19 mouse cellular contexts compared by ENCODE assay signal in the genomic region with DNA sequence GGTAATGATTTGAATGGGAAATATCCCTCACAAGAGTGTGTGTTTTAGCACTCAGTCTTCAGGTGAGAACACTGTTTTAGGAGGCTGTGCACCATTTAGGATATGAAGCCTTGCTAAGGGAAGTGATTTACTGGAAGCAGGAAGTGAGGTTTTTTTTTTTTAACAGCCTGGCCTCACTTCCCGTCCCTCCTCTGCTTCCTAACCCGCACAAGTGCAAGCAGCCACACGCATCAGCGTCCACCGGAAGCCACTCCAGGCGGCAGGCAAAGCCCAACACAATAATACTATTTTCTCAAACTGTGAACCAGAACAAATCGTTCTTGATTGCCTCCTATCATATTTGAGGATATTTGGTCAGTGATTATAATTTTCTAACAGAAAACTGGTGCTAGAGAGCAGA. TPM values are rescaled to one million over a fixed set of nuclear protein-coding genes. Genes with fewer than 3 reads are reported as not detected.
DNase-seq lines count a peak whose midpoint lies in the region; ATAC-seq and TF ChIP-seq lines count a peak whose summit lies in the region.
"Had no signal": no experiment of that assay in that cellular context is flagged by ENCODE, and none has a peak within 500 bp of the region (broad histone marks: within the 10 kb centered on the region; RNA-seq: fewer than 3 reads in every experiment).

No protein-coding gene starts in this region.

- no peak overlapping the region for H3K9ac ChIP-seq in heart, embryonic 13.5 days
- no peak overlapping the region for H3K9ac ChIP-seq in heart, embryonic 12.5 days
- no peak overlapping the region for H3K9ac ChIP-seq in heart, embryonic 15.5 days
- H3K9ac ChIP-seq: embryonic facial prominence, embryonic 13.5 days; hindbrain, embryonic 12.5 days; limb, embryonic 12.5 days; liver, embryonic 12.5 days had no signal

- no peak for DNase-seq in layer of hippocampus, adult 2 months (ENCODE audit: low spot score in 2 of 2)
- DNase-seq in layer of hippocampus, adult 9-11 months: no peak
- peak; percentile 15 for DNase-seq in splenic B cell, adult 2 months (ENCODE audit: low read depth, low spot score)
- no peak for DNase-seq in spleen, adult 18-20 months
- DNase-seq: cerebellum, adult 9-10 months; lung, adult 2 months; lung, postnatal 4 days; retina, postnatal 1 day; right cerebral cortex, postnatal 4 days; thymus, postnatal 25 days had no signal

- H3K4me1 ChIP-seq in heart, embryonic 13.5 days: no peaks in the 10 kb centered on the region
- H3K4me1 ChIP-seq in heart, embryonic 12.5 days (replicated peaks): no peaks in the 10 kb centered on the region
- no peaks in the 10 kb centered on the region for H3K4me1 ChIP-seq in heart, embryonic 15.5 days (replicated peaks)
- H3K4me1 ChIP-seq: embryonic facial prominence, embryonic 13.5 days; hindbrain, embryonic 12.5 days; limb, embryonic 12.5 days; liver, embryonic 12.5 days had no signal

- 79% methylated on average over 7 of the region's 7 CpGs for WGBS in heart, embryonic 13.5 days
- WGBS in heart, embryonic 12.5 days: 76% methylated on average over 7 of the region's 7 CpGs
- 67% methylated on average over 7 of the region's 7 CpGs for WGBS in heart, embryonic 15.5 days

- no peak for TF ChIP-seq CTCF in layer of hippocampus, adult 2 months (conservative IDR thresholded peaks at IDR 0.05)

- peak overlapping the region; percentile 61; the same call in 1 of the 2 replicates for H3K27ac ChIP-seq in heart, embryonic 13.5 days (replicated peaks)
- H3K27ac ChIP-seq in heart, embryonic 12.5 days (ENCODE audit: poor library complexity, severe bottlenecking): no peak overlapping the region
- H3K27ac ChIP-seq in layer of hippocampus, adult 2 months: peak overlapping the region; percentile 46
- peak overlapping the region; percentile 24; the same call in 1 of the 2 replicates for H3K27ac ChIP-seq in heart, embryonic 15.5 days
- H3K27ac ChIP-seq: embryonic facial prominence, embryonic 13.5 days; hindbrain, embryonic 12.5 days; limb, embryonic 12.5 days; liver, embryonic 12.5 days had no signal

- H3K4me2 ChIP-seq in heart, embryonic 13.5 days: no peak overlapping the region
- no peak overlapping the region for H3K4me2 ChIP-seq in heart, embryonic 12.5 days
- no peak overlapping the region for H3K4me2 ChIP-seq in heart, embryonic 15.5 days
- H3K4me2 ChIP-seq: embryonic facial prominence, embryonic 13.5 days; hindbrain, embryonic 12.5 days; limb, embryonic 12.5 days; liver, embryonic 12.5 days; midbrain, embryonic 11.5 days had no signal

- H3K36me3 ChIP-seq in heart, embryonic 13.5 days: peaks cover 77% of the 10 kb centered on the region
- peaks cover 79% of the 10 kb centered on the region for H3K36me3 ChIP-seq in heart, embryonic 12.5 days
- peaks cover 69% of the 10 kb centered on the region for H3K36me3 ChIP-seq in heart, embryonic 15.5 days
- H3K36me3 ChIP-seq in splenic B cell, adult 2 months (ENCODE audit: control insufficient read depth, insufficient read depth, low read length, poor library complexity, severe bottlenecking): no peaks in the 10 kb centered on the region; the same call in 1 of the 2 replicates

- H3K27me3 ChIP-seq in heart, embryonic 13.5 days (replicated peaks): no peaks in the 10 kb centered on the region
- no peaks in the 10 kb centered on the region for H3K27me3 ChIP-seq in heart, embryonic 12.5 days (replicated peaks)
- no peaks in the 10 kb centered on the region for H3K27me3 ChIP-seq in heart, embryonic 15.5 days
- no peaks in the 10 kb centered on the region for H3K27me3 ChIP-seq in splenic B cell, adult 2 months (ENCODE audit: control insufficient read depth, insufficient read depth, low read length, poor library complexity, severe bottlenecking)
- H3K27me3 ChIP-seq: embryonic facial prominence, embryonic 13.5 days; hindbrain, embryonic 12.5 days; limb, embryonic 12.5 days; liver, embryonic 12.5 days had no signal

- ATAC-seq in heart, embryonic 13.5 days (ENCODE audit: extremely low read depth, insufficient number of reproducible peaks, low FRiP score, low TSS enrichment): no peak
- ATAC-seq in heart, embryonic 12.5 days (ENCODE audit: insufficient number of reproducible peaks, low FRiP score): no peak
- ATAC-seq in heart, embryonic 15.5 days (replicated peaks; ENCODE audit: insufficient number of reproducible peaks, insufficient read depth, low FRiP score, low read depth): no peak
- ATAC-seq: forebrain, embryonic 16.5 days; liver, embryonic 12.5 days had no signal

- no peak overlapping the region for H3K4me3 ChIP-seq in heart, embryonic 13.5 days
- no peak overlapping the region for H3K4me3 ChIP-seq in heart, embryonic 12.5 days
- no peak overlapping the region for H3K4me3 ChIP-seq in layer of hippocampus, adult 2 months
- no peak overlapping the region for H3K4me3 ChIP-seq in heart, embryonic 15.5 days
- H3K4me3 ChIP-seq: embryonic facial prominence, embryonic 13.5 days; hindbrain, embryonic 12.5 days; limb, embryonic 12.5 days; liver, embryonic 12.5 days had no signal

- no peaks in the 10 kb centered on the region for H3K9me3 ChIP-seq in heart, embryonic 13.5 days
- H3K9me3 ChIP-seq in heart, embryonic 12.5 days (replicated peaks): no peaks in the 10 kb centered on the region
- H3K9me3 ChIP-seq in heart, embryonic 15.5 days (replicated peaks): no peaks in the 10 kb centered on the region
- H3K9me3 ChIP-seq: embryonic facial prominence, embryonic 13.5 days; hindbrain, embryonic 12.5 days; limb, embryonic 12.5 days; liver, embryonic 12.5 days had no signal

RNA-seq across cellular contexts. Expression of gene Dip2a, which starts 6.9 kb away (rescaled TPM):
- polyA plus RNA-seq in heart, embryonic 13.5 days (2015; fragmentation: Nextera tagmentation; extraction: Ambion mirVana): 7.5 and 8.1 TPM in 2 replicates
- 11.4 and 12.3 TPM in 2 replicates for polyA plus RNA-seq in heart, embryonic 12.5 days (2016; fragmentation: Nextera tagmentation; extraction: Ambion mirVana)
- total RNA-seq in layer of hippocampus, adult 2 months (2021): 10 to 100 TPM; 50.9 to 51.0 TPM
- polyA plus RNA-seq in heart, embryonic 15.5 days (2015; fragmentation: Nextera tagmentation; extraction: Ambion mirVana): 8.6 and 10.3 TPM in 2 replicates
